Mouse (Mus musculus): ENCODE measurements at regions not wholly inside any gene's neighbourhood (a gene's known extent, or its start where the extent isn't known, plus 50 kb on each side); places are given as distances from the start of the nearest gene placed in this dataset.

- WGBS, result 13% methylated on average over 1 of the region's 1 CpGs
- ATAC-seq (ENCODE audit: extremely low read depth, insufficient number of reproducible peaks, low FRiP score, low TSS enrichment), result no peak
- Histone ChIP-seq H3K4me2 (no peak overlapping the region), H3K27ac (replicated peaks) (peak overlapping the region; percentile 47; the same call in 1 of the 2 replicates), H3K4me1 (peaks cover 28% of the 10 kb centered on the region), H3K9me3 (no peaks in the 10 kb centered on the region), H3K4me3 (no peak overlapping the region), H3K9ac (no peak overlapping the region), H3K27me3 (replicated peaks) (no peaks in the 10 kb centered on the region), H3K36me3 (no peaks in the 10 kb centered on the region)
These were observed 140.1 kb upstream of the Spdl1 start for GRCm38 (mm10) chr11:34973467-34973921.

- ATAC-seq (ENCODE audit: extremely low read depth, insufficient number of reproducible peaks, low FRiP score, low TSS enrichment), result no peak
- H3K9ac ChIP-seq, result no peak overlapping the region
- H3K4me3 ChIP-seq, result no peak overlapping the region
- no peaks in the 10 kb centered on the region for H3K27me3 ChIP-seq (replicated peaks)
- H3K27ac ChIP-seq (replicated peaks), result no peak overlapping the region
- WGBS, result 67% methylated on average over 5 of the region's 5 CpGs
- peaks cover 28% of the 10 kb centered on the region for H3K4me1 ChIP-seq
- no peaks in the 10 kb centered on the region for H3K9me3 ChIP-seq
- no peak overlapping the region for H3K4me2 ChIP-seq
- H3K36me3 ChIP-seq, result no peaks in the 10 kb centered on the region
These were observed 139.6 kb upstream of the Spdl1 start for GRCm38 (mm10) chr11:34973012-34973411.

GRCm38 (mm10) chr11:34959291-34959690, 125.8 kb upstream of the Spdl1 start:
- no peak for ATAC-seq (ENCODE audit: extremely low read depth, insufficient number of reproducible peaks, low FRiP score, low TSS enrichment)
- Histone ChIP-seq H3K9me3 (no peaks in the 10 kb centered on the region), H3K9ac (no peak overlapping the region), H3K4me2 (no peak overlapping the region), H3K36me3 (no peaks in the 10 kb centered on the region), H3K4me1 (no peaks in the 10 kb centered on the region), H3K27ac (replicated peaks) (no peak overlapping the region), H3K4me3 (no peak overlapping the region), H3K27me3 (replicated peaks) (no peaks in the 10 kb centered on the region)
- WGBS, result 66% methylated on average over 7 of the region's 7 CpGs

- Histone ChIP-seq H3K4me1 (0 out of 2 replicates have a peak, but pooled peaks cover 6% of the 10 kb centered on the region), H3K36me3 (no peaks in the 10 kb centered on the region), H3K4me3 (no peak overlapping the region), H3K27me3 (replicated peaks) (no peaks in the 10 kb centered on the region), H3K4me2 (no peak overlapping the region), H3K9ac (no peak overlapping the region), H3K27ac (replicated peaks) (no peak overlapping the region), H3K9me3 (no peaks in the 10 kb centered on the region)
- WGBS, result 72% methylated on average over 4 of the region's 4 CpGs
- ATAC-seq (ENCODE audit: extremely low read depth, insufficient number of reproducible peaks, low FRiP score, low TSS enrichment), result no peak
These were observed 108.3 kb upstream of the Spdl1 start for GRCm38 (mm10) chr11:34941486-34942456.

GRCm38 (mm10) chr11:34940151-34940550, 106.7 kb upstream of the Spdl1 start:
- H3K4me2 ChIP-seq, result no peak overlapping the region
- no peaks in the 10 kb centered on the region for H3K36me3 ChIP-seq
- no peak overlapping the region for H3K4me3 ChIP-seq
- H3K27ac ChIP-seq (replicated peaks), result no peak overlapping the region
- no peaks in the 10 kb centered on the region for H3K9me3 ChIP-seq
- H3K27me3 ChIP-seq (replicated peaks), result no peaks in the 10 kb centered on the region
- H3K9ac ChIP-seq, result no peak overlapping the region
- 78% methylated on average over 8 of the region's 8 CpGs for WGBS
- 0 out of 2 replicates have a peak, but pooled peaks cover 6% of the 10 kb centered on the region for H3K4me1 ChIP-seq
- ATAC-seq (ENCODE audit: extremely low read depth, insufficient number of reproducible peaks, low FRiP score, low TSS enrichment), result no peak

GRCm38 (mm10) chr11:34939002-34939401, 105.6 kb upstream of the Spdl1 start:
- Histone ChIP-seq H3K9me3 (no peaks in the 10 kb centered on the region), H3K4me1 (0 out of 2 replicates have a peak, but pooled peaks cover 6% of the 10 kb centered on the region), H3K4me2 (no peak overlapping the region), H3K27ac (replicated peaks) (no peak overlapping the region), H3K27me3 (replicated peaks) (no peaks in the 10 kb centered on the region), H3K36me3 (no peaks in the 10 kb centered on the region), H3K9ac (no peak overlapping the region), H3K4me3 (no peak overlapping the region)
- WGBS, result 66% methylated on average over 4 of the region's 4 CpGs
- no peak for ATAC-seq (ENCODE audit: extremely low read depth, insufficient number of reproducible peaks, low FRiP score, low TSS enrichment)

GRCm38 (mm10) chr11:34932191-34932590, 98.8 kb upstream of the Spdl1 start:
- no peak for ATAC-seq (ENCODE audit: extremely low read depth, insufficient number of reproducible peaks, low FRiP score, low TSS enrichment)
- Histone ChIP-seq H3K9me3 (no peaks in the 10 kb centered on the region), H3K27me3 (replicated peaks) (no peaks in the 10 kb centered on the region), H3K27ac (replicated peaks) (no peak overlapping the region), H3K4me3 (no peak overlapping the region), H3K4me2 (no peak overlapping the region), H3K9ac (no peak overlapping the region), H3K36me3 (no peaks in the 10 kb centered on the region), H3K4me1 (no peaks in the 10 kb centered on the region)

- Histone ChIP-seq H3K9ac (no peak overlapping the region), H3K27me3 (replicated peaks) (no peaks in the 10 kb centered on the region), H3K9me3 (no peaks in the 10 kb centered on the region), H3K36me3 (no peaks in the 10 kb centered on the region), H3K4me2 (no peak overlapping the region), H3K4me3 (no peak overlapping the region), H3K4me1 (peaks cover 15% of the 10 kb centered on the region), H3K27ac (replicated peaks) (no peak overlapping the region)
- 50% methylated on average over 1 of the region's 1 CpGs for WGBS
- ATAC-seq (ENCODE audit: extremely low read depth, insufficient number of reproducible peaks, low FRiP score, low TSS enrichment), result no peak
These were observed 83.7 kb upstream of the Spdl1 start for GRCm38 (mm10) chr11:34917175-34917574.

- 28% methylated on average over 5 of the region's 5 CpGs for WGBS
- Histone ChIP-seq H3K36me3 (no peaks in the 10 kb centered on the region), H3K9ac (no peak overlapping the region)
These were observed 76.4 kb upstream of the Spdl1 start for GRCm38 (mm10) chr11:34909841-34910240.

GRCm38 (mm10) chr11:34904271-34904670, 70.8 kb upstream of the Spdl1 start:
- ATAC-seq (ENCODE audit: extremely low read depth, insufficient number of reproducible peaks, low FRiP score, low TSS enrichment), result no peak
- H3K4me2 ChIP-seq, result no peak overlapping the region
- H3K27ac ChIP-seq (replicated peaks), result no peak overlapping the region
- H3K36me3 ChIP-seq, result no peaks in the 10 kb centered on the region
- H3K4me3 ChIP-seq, result no peak overlapping the region
- H3K9ac ChIP-seq, result no peak overlapping the region
- WGBS, result 47% methylated on average over 4 of the region's 4 CpGs
- H3K4me1 ChIP-seq, result peaks cover under 1% of the 10 kb centered on the region
- H3K27me3 ChIP-seq (replicated peaks), result no peaks in the 10 kb centered on the region
- no peaks in the 10 kb centered on the region for H3K9me3 ChIP-seq

More at GRCm38 (mm10) chr11:34909841-34910240, 76.4 kb upstream of the Spdl1 start:
- H3K4me2 ChIP-seq, result no peak overlapping the region
- H3K27ac ChIP-seq (replicated peaks), result no peak overlapping the region
- no peak overlapping the region for H3K4me3 ChIP-seq
- peaks cover 14% of the 10 kb centered on the region for H3K4me1 ChIP-seq
- H3K27me3 ChIP-seq (replicated peaks), result no peaks in the 10 kb centered on the region
- H3K9me3 ChIP-seq, result no peaks in the 10 kb centered on the region
- ATAC-seq (ENCODE audit: extremely low read depth, insufficient number of reproducible peaks, low FRiP score, low TSS enrichment), result no peak

- 68% methylated on average over 3 of the region's 3 CpGs for WGBS
- no peaks in the 10 kb centered on the region for H3K4me1 ChIP-seq
- no peaks in the 10 kb centered on the region for H3K36me3 ChIP-seq
- H3K4me3 ChIP-seq, result no peak overlapping the region
- H3K27me3 ChIP-seq (replicated peaks), result no peaks in the 10 kb centered on the region
- no peak overlapping the region for H3K9ac ChIP-seq
- H3K9me3 ChIP-seq, result no peaks in the 10 kb centered on the region
- no peak for ATAC-seq (ENCODE audit: extremely low read depth, insufficient number of reproducible peaks, low FRiP score, low TSS enrichment)
- no peak overlapping the region for H3K4me2 ChIP-seq
- no peak overlapping the region for H3K27ac ChIP-seq (replicated peaks)
These were observed 66.0 kb upstream of the Spdl1 start for GRCm38 (mm10) chr11:34899400-34899799.

- H3K36me3 ChIP-seq, result no peaks in the 10 kb centered on the region
- H3K9ac ChIP-seq, result no peak overlapping the region
- WGBS, result 55% methylated on average over 7 of the region's 7 CpGs
- H3K4me2 ChIP-seq, result no peak overlapping the region
- no peak for ATAC-seq (ENCODE audit: extremely low read depth, insufficient number of reproducible peaks, low FRiP score, low TSS enrichment)
- H3K9me3 ChIP-seq, result no peaks in the 10 kb centered on the region
- no peak overlapping the region for H3K4me3 ChIP-seq
- H3K27ac ChIP-seq (replicated peaks), result no peak overlapping the region
- H3K27me3 ChIP-seq (replicated peaks), result no peaks in the 10 kb centered on the region
- no peaks in the 10 kb centered on the region for H3K4me1 ChIP-seq
These were observed 62.2 kb upstream of the Spdl1 start for GRCm38 (mm10) chr11:34895624-34896023.

All from heart, embryonic 13.5 days (tissue).